Mouse (Mus musculus) forebrain, embryonic 16.5 days (tissue): ENCODE data around the gene Rnf187. TPM values are rescaled to one million over a fixed set of nuclear protein-coding genes. Genes with fewer than 3 reads are reported as not detected.

Experiments used
- ATAC-seq: fragments of 200-750 bp; cut with Nextera tagmentation; 2 replicates; pipeline ENCODE4 v1.8.0; 2017; ENCODE audit warnings: mild to moderate bottlenecking, moderate library complexity
- H3K27ac ChIP-seq: fragments of 300-500 bp; sonication (generic); 2 replicates; pipeline ENCODE4 v1.5.1; 2014; ENCODE audit warnings: low read length, control low read depth
- H3K27me3 ChIP-seq: fragments of 300-500 bp; sonication (generic); replicated peaks from 2 replicates; pipeline ENCODE4 v1.6.1; 2014; ENCODE audit warnings: low read length; ENCODE audit not compliant: control insufficient read depth, insufficient read depth
- H3K36me3 ChIP-seq: fragments of 300-500 bp; sonication (generic); 2 replicates; pipeline ENCODE4 v1.6.1; 2014; ENCODE audit not compliant: control insufficient read depth, insufficient read depth
- H3K4me1 ChIP-seq: fragments of 300-500 bp; sonication (generic); replicated peaks from 2 replicates; pipeline ENCODE4 v1.6.1; 2014; ENCODE audit warnings: low read length; ENCODE audit not compliant: control insufficient read depth, insufficient read depth
- H3K4me2 ChIP-seq: fragments of 300-500 bp; sonication (generic); 2 replicates; pipeline ENCODE4 v1.6.1; 2014; ENCODE audit warnings: mild to moderate bottlenecking, low read length, control low read depth
- H3K4me3 ChIP-seq: fragments of 300-500 bp; sonication (generic); replicated peaks from 2 replicates; pipeline ENCODE4 v1.5.1; 2014; ENCODE audit warnings: mild to moderate bottlenecking, low read length, control low read depth
- H3K9ac ChIP-seq: fragments of 300-500 bp; sonication (generic); replicated peaks from 2 replicates; pipeline ENCODE4 v1.6.1; 2014; ENCODE audit warnings: low read depth, low read length, control low read depth
- H3K9me3 ChIP-seq: fragments of 300-500 bp; sonication (generic); 2 replicates; pipeline ENCODE4 v1.6.1; 2016; ENCODE audit warnings: low read length; ENCODE audit not compliant: control insufficient read depth
- WGBS: fragments of 180-500 bp; shearing (Covaris S2); extraction: QIAGEN DNeasy Blood & Tissue Kit; methylation state at CpG from one replicate; pipeline ENCODE4 v1.1.7; 2014; 5-methylcytosine and 5-hydroxymethylcytosine counted together
- microRNA-seq: library from miRNA; unstranded; fragments of <30 nt; microRNA quantifications from one replicate; pipeline ENCODE4, GENCODE M21; 2017
- polyA plus RNA-seq: library from polyadenylated mRNA; unstranded; fragments of >200 nt; fragmentation: Nextera tagmentation; extraction: Ambion mirVana; gene quantifications from 2 replicates; pipeline ENCODE4 v1.2.1, GENCODE M21; 2015

Rnf187 gene
- polyA plus RNA-seq, 1 experiment from 2014 or later, result 423 TPM

DNA sequence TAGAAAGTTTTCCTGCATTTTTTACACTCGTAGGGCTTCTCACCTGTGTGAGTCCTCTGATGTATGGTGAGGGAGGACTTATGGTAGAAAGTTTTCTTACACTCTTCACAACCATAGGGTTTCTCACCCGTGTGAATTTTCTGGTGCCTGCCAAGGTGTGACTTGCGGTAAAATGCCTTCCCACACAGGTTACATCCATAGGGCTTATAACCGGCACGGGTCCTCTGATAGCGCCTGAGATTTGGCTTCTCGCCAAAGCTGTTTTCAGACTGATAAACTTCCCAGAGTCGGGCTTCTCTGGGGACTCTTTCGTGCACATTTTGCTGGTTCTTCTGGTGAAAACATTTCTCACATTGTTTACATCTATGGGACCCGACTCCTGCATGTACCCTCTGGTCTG is 48.2 kb downstream of the Rnf187 start:
- ATAC-seq, result no peak
- no peak overlapping the region for H3K4me2 ChIP-seq
- WGBS, result 88% methylated on average over 10 of the region's 10 CpGs
- H3K27me3 ChIP-seq, result no peaks in the 10 kb centered on the region
- no peaks in the 10 kb centered on the region for H3K9me3 ChIP-seq
- H3K4me3 ChIP-seq, result no peak overlapping the region
- H3K4me1 ChIP-seq, result no peaks in the 10 kb centered on the region
- no peak overlapping the region for H3K9ac ChIP-seq
- no peak overlapping the region for H3K27ac ChIP-seq
- H3K36me3 ChIP-seq, result peaks cover 39% of the 10 kb centered on the region

- Histone ChIP-seq H3K27ac (no peak overlapping the region), H3K4me1 (no peaks in the 10 kb centered on the region), H3K4me3 (no peak overlapping the region), H3K4me2 (no peak overlapping the region), H3K27me3 (no peaks in the 10 kb centered on the region), H3K9me3 (no peaks in the 10 kb centered on the region), H3K9ac (no peak overlapping the region), H3K36me3 (peaks cover 18% of the 10 kb centered on the region)
- no peak for ATAC-seq
- 94% methylated on average over 8 of the region's 8 CpGs for WGBS
Measured at GRCm38 (mm10) chr11:58883756-58884155, 55.0 kb downstream of the Rnf187 start.

Small RNA genes lying within 50 kb of the gene (microRNA-seq; reads per million reads assigned to microRNA genes)
- 1.0 reads per million for gene Gm44313

Other genes starting within 250 kb of the Rnf187 start
- gene Olfr319, start 239.8 kb downstream of the Rnf187 start, polyA plus RNA-seq, result not detected in 2 replicates
- not detected in 2 replicates for gene Olfr318, start 214.9 kb downstream of the Rnf187 start, polyA plus RNA-seq
- 0.16 TPM in 1 of 2 replicates, not detected in the other for gene Olfr317, start 199.7 kb downstream of the Rnf187 start, polyA plus RNA-seq
- gene Olfr316, start 186.2 kb downstream of the Rnf187 start, polyA plus RNA-seq, result not detected in 2 replicates
- not detected in 2 replicates for gene Olfr315, start 165.7 kb downstream of the Rnf187 start, polyA plus RNA-seq
- not detected in 2 replicates for gene Olfr314, start 156.0 kb downstream of the Rnf187 start, polyA plus RNA-seq
- gene Fam183b, start 137.0 kb downstream of the Rnf187 start, polyA plus RNA-seq, result 1.8 and 5.4 TPM in 2 replicates
- gene Olfr313, start 123.9 kb downstream of the Rnf187 start, polyA plus RNA-seq, result not detected in 2 replicates
- not detected in 2 replicates for gene Olfr312, start 109.7 kb downstream of the Rnf187 start, polyA plus RNA-seq
- gene Olfr311, start 99.7 kb downstream of the Rnf187 start, polyA plus RNA-seq, result not detected in 2 replicates
- gene Gm12258, start 91.8 kb downstream of the Rnf187 start, polyA plus RNA-seq, result 25.1 and 25.9 TPM in 2 replicates
- 11.5 and 13.6 TPM in 2 replicates for gene 2810021J22Rik, start 71.7 kb downstream of the Rnf187 start, polyA plus RNA-seq
- 7.5 and 8.1 TPM in 2 replicates for gene Zfp39, start 34.7 kb downstream of the Rnf187 start, polyA plus RNA-seq
- gene Btnl10, start 21.0 kb downstream of the Rnf187 start, polyA plus RNA-seq, result not detected in 2 replicates
- 389 and 395 TPM in 2 replicates for gene Hist3h2ba, start 10.0 kb upstream of the Rnf187 start, polyA plus RNA-seq
- 150 and 152 TPM in 2 replicates for gene Hist3h2a, start 15.8 kb upstream of the Rnf187 start, polyA plus RNA-seq
- 1.8 and 2.0 TPM in 2 replicates for gene Trim17, start 15.8 kb upstream of the Rnf187 start, polyA plus RNA-seq
- gene Trim11, start 39.2 kb upstream of the Rnf187 start, polyA plus RNA-seq, result 24.7 and 26.4 TPM in 2 replicates
- 0.11 and 0.25 TPM in 2 replicates for gene Obscn, start 197.5 kb upstream of the Rnf187 start, polyA plus RNA-seq
- gene Iba57, start 224.8 kb upstream of the Rnf187 start, polyA plus RNA-seq, result 7.9 and 8.0 TPM in 2 replicates
- 0.11 and 0.30 TPM in 2 replicates for gene Gjc2, start 244.3 kb upstream of the Rnf187 start, polyA plus RNA-seq